Mouse (Mus musculus) erythroblast, embryonic 14.5 days (primary cell): Measurements from ENCODE around the gene Pde10a. TPM values are rescaled to one million over a fixed set of nuclear protein-coding genes. Genes with fewer than 3 reads are reported as not detected.
"Not testable (repeated sequence)": the region's sequence is repeated elsewhere in the genome, so short reads cannot be mapped to it uniquely, and the experiment has no call there.

ENCODE experiments used
- H3K27me3 ChIP-seq: 2 replicates; pipeline ENCODE4 v1.6.1; 2012; ENCODE audit warnings: inconsistent platforms; ENCODE audit not compliant: control insufficient read depth
- H3K36me3 ChIP-seq: 2 replicates; pipeline ENCODE4 v1.6.1; 2012; ENCODE audit warnings: mild to moderate bottlenecking, inconsistent platforms; ENCODE audit not compliant: control insufficient read depth
- H3K4me1 ChIP-seq: 2 replicates; pipeline ENCODE4 v1.6.1; 2012; ENCODE audit warnings: inconsistent platforms; ENCODE audit not compliant: control insufficient read depth
- H3K4me3 ChIP-seq: replicated peaks from 2 replicates; pipeline ENCODE3; 2012; ENCODE audit warnings: moderate library complexity, mild to moderate bottlenecking, inconsistent platforms
- H3K9me3 ChIP-seq: 2 replicates; pipeline ENCODE4 v1.6.1; 2012; ENCODE audit warnings: low read length, inconsistent platforms, mixed read lengths; ENCODE audit not compliant: control insufficient read depth
- GATA1 ChIP-seq: IDR thresholded peaks from 2 replicates; pipeline ENCODE4 v1.6.1; 2012; ENCODE audit warnings: low read length, inconsistent platforms, mixed read lengths
- TAL1 ChIP-seq: IDR thresholded peaks from 3 replicates; pipeline ENCODE4 v1.6.1; 2012; ENCODE audit warnings: low read length, inconsistent platforms, mixed read lengths
- polyA plus RNA-seq: library from polyadenylated mRNA; stranded (reverse); fragments of >175 nt; gene quantifications from 2 replicates; pipeline ENCODE4 v1.2.3, GENCODE M21; 2012

Gene Pde10a
- polyA plus RNA-seq, 1 experiment, result not detected

GRCm38 (mm10) chr17:8698793-8699192 lies 173.6 kb downstream of the Pde10a start:
- Histone ChIP-seq H3K9me3 (peaks cover 5% of the 10 kb centered on the region), H3K36me3 (no peaks in the 10 kb centered on the region), H3K4me3 (no peak overlapping the region), H3K27me3 (no peaks in the 10 kb centered on the region), H3K4me1 (no peaks in the 10 kb centered on the region)
- TF ChIP-seq GATA1, result no peak
- TF ChIP-seq TAL1, result no peak

GRCm38 (mm10) chr17:8701096-8701495 lies 175.9 kb downstream of the Pde10a start:
- Histone ChIP-seq H3K36me3 (no peaks in the 10 kb centered on the region), H3K27me3 (no peaks in the 10 kb centered on the region), H3K4me1 (no peaks in the 10 kb centered on the region), H3K9me3 (peaks cover 3% of the 10 kb centered on the region), H3K4me3 (no peak overlapping the region)
- TF ChIP-seq GATA1 (no peak), TAL1 (no peak)

GRCm38 (mm10) chr17:8702503-8702902 lies 177.3 kb downstream of the Pde10a start:
- Histone ChIP-seq H3K4me3 (no peak overlapping the region), H3K4me1 (no peaks in the 10 kb centered on the region), H3K27me3 (no peaks in the 10 kb centered on the region), H3K9me3 (no peaks in the 10 kb centered on the region), H3K36me3 (no peaks in the 10 kb centered on the region)
- no peak for TF ChIP-seq GATA1
- no peak for TF ChIP-seq TAL1

GRCm38 (mm10) chr17:8708006-8708405 lies 182.8 kb downstream of the Pde10a start:
- H3K4me3 ChIP-seq, result no peak overlapping the region
- TF ChIP-seq TAL1, result no peak
- no peak for TF ChIP-seq GATA1
- H3K36me3 ChIP-seq, result no peaks in the 10 kb centered on the region
- H3K4me1 ChIP-seq, result no peaks in the 10 kb centered on the region
- H3K27me3 ChIP-seq, result no peaks in the 10 kb centered on the region
- no peaks in the 10 kb centered on the region for H3K9me3 ChIP-seq

GRCm38 (mm10) chr17:8712734-8713133 lies 187.6 kb downstream of the Pde10a start:
- not testable (repeated sequence) for H3K27me3 ChIP-seq, H3K4me1 ChIP-seq, H3K36me3 ChIP-seq, H3K9me3 ChIP-seq, H3K4me3 ChIP-seq

- H3K4me3 ChIP-seq, result no peak overlapping the region
- no peaks in the 10 kb centered on the region for H3K4me1 ChIP-seq
- TF ChIP-seq TAL1 (no peak), GATA1 (no peak)
- no peaks in the 10 kb centered on the region for H3K36me3 ChIP-seq
- no peaks in the 10 kb centered on the region for H3K27me3 ChIP-seq
- H3K9me3 ChIP-seq, result no peaks in the 10 kb centered on the region
Observed at GRCm38 (mm10) chr17:8720961-8721360, 195.8 kb downstream of the Pde10a start.

- no peaks in the 10 kb centered on the region for H3K4me1 ChIP-seq
- TF ChIP-seq GATA1 (no peak), TAL1 (no peak)
- no peak overlapping the region for H3K4me3 ChIP-seq
- no peaks in the 10 kb centered on the region for H3K9me3 ChIP-seq
- no peaks in the 10 kb centered on the region for H3K36me3 ChIP-seq
- no peaks in the 10 kb centered on the region for H3K27me3 ChIP-seq
Observed at GRCm38 (mm10) chr17:8724464-8724974, 199.3 kb downstream of the Pde10a start.

GRCm38 (mm10) chr17:8728646-8729045 lies 203.5 kb downstream of the Pde10a start:
- Histone ChIP-seq H3K4me1 (no peaks in the 10 kb centered on the region), H3K9me3 (no peaks in the 10 kb centered on the region), H3K36me3 (no peaks in the 10 kb centered on the region), H3K27me3 (no peaks in the 10 kb centered on the region), H3K4me3 (no peak overlapping the region)
- TF ChIP-seq GATA1 (no peak), TAL1 (no peak)

- no peak overlapping the region for H3K4me3 ChIP-seq
- H3K36me3 ChIP-seq, result no peaks in the 10 kb centered on the region
- TF ChIP-seq TAL1 (no peak), GATA1 (no peak)
- H3K27me3 ChIP-seq, result no peaks in the 10 kb centered on the region
- H3K9me3 ChIP-seq, result no peaks in the 10 kb centered on the region
- no peaks in the 10 kb centered on the region for H3K4me1 ChIP-seq
Observed at GRCm38 (mm10) chr17:8729808-8730207, 204.6 kb downstream of the Pde10a start.

- TF ChIP-seq TAL1, result no peak
- TF ChIP-seq GATA1, result no peak
- H3K36me3 ChIP-seq, result no peaks in the 10 kb centered on the region
- no peaks in the 10 kb centered on the region for H3K4me1 ChIP-seq
- no peaks in the 10 kb centered on the region for H3K9me3 ChIP-seq
- H3K4me3 ChIP-seq, result no peak overlapping the region
- no peaks in the 10 kb centered on the region for H3K27me3 ChIP-seq
Observed at GRCm38 (mm10) chr17:8731073-8731472, 205.9 kb downstream of the Pde10a start.
